Mouse (Mus musculus) kidney, adult 2 months (tissue): ENCODE results near the gene Mdga2. TPM values are rescaled to one million over a fixed set of nuclear protein-coding genes. Genes with fewer than 3 reads are reported as not detected.

Source experiments
- DNase-seq: peaks from one replicate; pipeline ENCODE4 v3.0.0; 2021
- H3K27ac ChIP-seq: fragments of 200-500 bp; 2 replicates; pipeline ENCODE4 v1.5.1; 2012; ENCODE audit warnings: low read depth, low read length, control low read depth, inconsistent platforms; ENCODE audit not compliant: insufficient read depth
- H3K27me3 ChIP-seq: fragments of 200-500 bp; replicated peaks from 2 replicates; pipeline ENCODE4 v1.6.1; 2012; ENCODE audit warnings: mild to moderate bottlenecking, moderate library complexity, low read length, inconsistent platforms; ENCODE audit not compliant: control insufficient read depth, insufficient read depth
- H3K36me3 ChIP-seq: fragments of 200-500 bp; 2 replicates; pipeline ENCODE4 v1.6.1; 2012; ENCODE audit warnings: mild to moderate bottlenecking, moderate library complexity, low read length, inconsistent platforms; ENCODE audit not compliant: control insufficient read depth, insufficient read depth
- H3K4me1 ChIP-seq: fragments of 200-500 bp; 2 replicates; pipeline ENCODE4 v1.6.1; 2011; ENCODE audit warnings: low read length; ENCODE audit not compliant: control insufficient read depth, insufficient read depth
- H3K4me3 ChIP-seq: fragments of 200-500 bp; 2 replicates; pipeline ENCODE4 v1.5.1; 2011; ENCODE audit warnings: mild to moderate bottlenecking, low read depth, low read length, control low read depth; ENCODE audit not compliant: insufficient read depth
- CTCF ChIP-seq: fragments of 200-500 bp; conservative IDR thresholded peaks from 2 replicates; pipeline ENCODE4 v1.5.1; 2011; ENCODE audit warnings: low read depth, mild to moderate bottlenecking, control low read depth, low read length, moderate library complexity, mixed read lengths; ENCODE audit not compliant: insufficient read depth, insufficient read length
- POLR2A ChIP-seq: fragments of 200-500 bp; IDR thresholded peaks from one replicate; pipeline ENCODE4 v1.6.1; 2011; ENCODE audit warnings: low read depth, low read length, control low read depth
- WGBS: fragments of 180-500 bp; shearing (Covaris S2); methylation state at CpG from one replicate; pipeline ENCODE4 v1.1.7; 2018; 5-methylcytosine and 5-hydroxymethylcytosine counted together
- polyA plus RNA-seq: library from polyadenylated mRNA; depleted of rRNA; stranded (reverse); fragments of >200 nt; gene quantifications from 2 replicates; pipeline ENCODE4 v1.2.3, GENCODE M21; 2012

The Mdga2 gene
- polyA plus RNA-seq, 1 experiment: 0.17 TPM

DNA sequence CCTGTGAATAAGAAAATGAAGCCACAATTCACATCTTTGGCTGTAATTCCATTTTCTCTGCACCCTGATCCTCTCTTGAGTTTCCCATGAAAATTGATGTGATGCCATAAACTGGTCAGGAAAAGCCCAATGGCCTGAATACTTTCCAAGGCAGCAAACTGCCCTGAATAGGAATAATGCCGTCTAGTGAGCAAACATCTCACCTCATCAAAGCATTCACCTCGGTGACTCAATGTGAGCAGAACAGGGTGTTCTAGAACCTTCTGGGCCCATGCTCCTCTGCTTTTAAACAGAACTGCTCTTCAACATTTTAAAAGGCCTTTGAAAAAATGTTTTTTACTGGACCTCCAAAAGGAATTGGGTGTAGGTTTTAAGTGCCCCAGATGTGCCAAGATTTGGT is 9.5 kb downstream of the Mdga2 start:
- WGBS: 55% methylated on average over 2 of the region's 2 CpGs

DNA sequence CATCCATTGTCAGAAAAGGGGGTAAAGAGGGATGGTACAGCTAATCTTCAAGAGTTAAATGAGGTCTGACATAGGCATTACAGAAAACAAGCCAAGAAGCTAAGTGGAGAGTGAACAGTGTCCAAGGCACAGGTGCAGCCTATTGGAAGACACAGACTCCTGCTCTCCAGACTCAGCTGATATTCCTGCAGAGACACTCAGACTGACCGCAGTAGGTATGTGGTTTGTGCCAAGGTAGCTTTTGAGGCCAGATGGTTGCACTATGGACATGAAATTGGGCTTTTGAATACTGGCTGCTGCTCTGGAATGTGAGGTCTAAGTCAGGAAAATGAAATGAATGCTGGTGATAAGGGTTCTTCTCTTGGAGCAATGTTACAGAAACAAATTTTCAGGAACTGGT is 44.2 kb downstream of the Mdga2 start:
- no peak overlapping the region for H3K27ac ChIP-seq
- H3K36me3 ChIP-seq: no peaks in the 10 kb centered on the region
- 93% methylated on average over 1 of the region's 1 CpGs for WGBS
- no peak for TF ChIP-seq CTCF
- no peak for TF ChIP-seq POLR2A
- no peaks in the 10 kb centered on the region for H3K4me1 ChIP-seq
- H3K4me3 ChIP-seq: no peak overlapping the region
- no peaks in the 10 kb centered on the region for H3K27me3 ChIP-seq
- no peak for DNase-seq

More for the DNA sequence above, 9.5 kb downstream of the Mdga2 start:
- TF ChIP-seq CTCF: no peak
- TF ChIP-seq POLR2A: no peak
- no peak for DNase-seq
- H3K4me1 ChIP-seq: no peaks in the 10 kb centered on the region
- H3K27me3 ChIP-seq: no peaks in the 10 kb centered on the region
- no peak overlapping the region for H3K4me3 ChIP-seq
- H3K27ac ChIP-seq: no peak overlapping the region
- H3K36me3 ChIP-seq: no peaks in the 10 kb centered on the region

DNA sequence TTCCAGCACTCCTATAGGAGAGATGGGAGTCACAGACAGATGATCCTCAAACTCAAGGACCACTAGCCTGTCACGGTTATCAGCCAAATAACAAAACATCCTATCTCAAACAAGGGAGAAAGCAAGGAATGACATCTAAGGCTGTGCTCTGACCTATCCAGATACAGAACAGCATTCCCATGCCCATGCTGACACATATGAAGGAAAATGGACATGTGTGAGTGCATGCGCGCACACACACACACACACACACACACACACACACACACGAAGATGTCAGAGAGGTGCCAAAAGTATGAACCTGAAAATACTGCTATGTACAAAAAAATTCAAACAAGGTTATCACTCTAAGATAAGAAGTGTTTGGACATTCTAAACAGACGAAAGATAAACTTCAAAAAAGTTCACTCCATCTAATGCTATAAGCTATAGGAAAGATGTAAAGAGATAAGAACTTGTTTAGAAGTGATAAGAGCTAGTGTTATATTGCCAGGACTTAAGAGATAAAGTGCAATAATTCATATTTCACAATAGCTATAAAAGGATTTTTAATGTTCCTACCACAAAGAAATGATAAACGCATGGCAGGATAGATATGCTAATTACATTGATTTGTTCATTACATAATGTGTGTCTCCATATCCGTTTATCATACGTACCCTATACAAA is 65.6 kb downstream of the Mdga2 start:
- no peaks in the 10 kb centered on the region for H3K4me1 ChIP-seq
- no peak for DNase-seq
- no peak overlapping the region for H3K27ac ChIP-seq
- TF ChIP-seq CTCF (no peak), POLR2A (no peak)
- 86% methylated on average over 8 of the region's 8 CpGs for WGBS
- H3K4me3 ChIP-seq: no peak overlapping the region
- H3K27me3 ChIP-seq: no peaks in the 10 kb centered on the region
- no peaks in the 10 kb centered on the region for H3K36me3 ChIP-seq

DNA sequence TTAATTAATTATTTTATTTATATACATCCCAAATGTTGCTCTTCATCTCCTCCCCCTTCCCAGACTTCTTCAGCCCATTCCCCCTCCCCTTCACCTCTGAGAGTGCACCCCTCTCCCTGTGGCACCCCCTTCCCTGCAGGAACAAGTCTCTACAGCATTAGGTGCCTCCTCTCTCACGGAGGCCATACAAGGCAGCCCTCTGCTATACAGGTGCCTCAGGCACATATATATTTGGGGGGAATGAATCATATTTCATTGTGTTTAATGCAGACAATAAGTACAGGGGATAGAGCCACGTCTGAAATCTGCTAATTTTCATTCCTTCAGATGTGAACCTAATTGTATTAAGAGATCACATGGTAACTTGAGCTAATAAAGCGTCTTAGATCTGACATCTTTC is 69.3 kb downstream of the Mdga2 start:
- Histone ChIP-seq H3K27ac (no peak overlapping the region), H3K36me3 (no peaks in the 10 kb centered on the region), H3K4me3 (no peak overlapping the region), H3K27me3 (no peaks in the 10 kb centered on the region), H3K4me1 (no peaks in the 10 kb centered on the region)
- WGBS: 55% methylated on average over 3 of the region's 3 CpGs
- no peak for DNase-seq
- TF ChIP-seq CTCF (no peak), POLR2A (no peak)

DNA sequence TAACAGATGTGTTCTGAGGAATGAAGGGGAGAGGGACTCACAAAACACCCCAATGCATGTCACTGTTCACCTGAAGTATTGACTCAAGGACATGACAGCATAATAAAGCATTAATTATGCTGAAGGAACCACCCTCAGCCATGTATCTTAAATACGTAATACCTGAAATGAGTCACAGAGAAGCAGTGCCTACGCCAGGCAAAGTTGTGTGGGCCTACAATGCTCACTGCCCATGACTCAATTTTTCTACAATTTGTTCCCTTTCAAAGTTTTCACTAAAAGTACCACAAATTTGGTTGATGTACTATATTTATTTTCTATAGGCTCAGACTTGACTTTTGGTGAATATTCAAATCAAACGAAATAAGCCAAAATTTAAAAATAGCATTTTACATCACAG is 80.7 kb downstream of the Mdga2 start:
- Histone ChIP-seq H3K4me1 (no peaks in the 10 kb centered on the region), H3K36me3 (no peaks in the 10 kb centered on the region), H3K27ac (no peak overlapping the region), H3K4me3 (no peak overlapping the region), H3K27me3 (no peaks in the 10 kb centered on the region)
- no peak for DNase-seq
- WGBS: 88% methylated on average over 3 of the region's 3 CpGs
- TF ChIP-seq CTCF (no peak), POLR2A (no peak)

DNA sequence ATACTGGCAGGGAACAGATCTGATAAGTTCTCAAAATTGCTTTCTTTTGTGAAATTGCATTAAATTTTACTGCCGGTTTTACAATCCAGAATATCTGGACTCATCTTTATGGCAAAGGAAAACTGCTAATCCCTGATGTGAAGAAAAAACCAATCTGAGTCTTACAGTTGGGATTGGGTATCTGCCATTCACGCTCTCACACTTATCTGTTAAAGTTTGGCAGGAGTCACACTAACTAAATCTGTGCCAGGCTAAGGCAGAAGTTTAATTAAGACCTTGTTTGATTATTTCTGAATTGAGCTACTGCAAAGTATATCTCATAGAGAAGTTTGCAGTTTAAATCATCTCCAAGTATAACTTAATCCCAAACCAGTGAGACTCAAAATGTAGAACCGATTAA is 82.2 kb downstream of the Mdga2 start:
- WGBS: 82% methylated on average over 3 of the region's 3 CpGs
- Histone ChIP-seq H3K27ac (no peak overlapping the region), H3K27me3 (no peaks in the 10 kb centered on the region), H3K4me1 (no peaks in the 10 kb centered on the region), H3K4me3 (no peak overlapping the region), H3K36me3 (no peaks in the 10 kb centered on the region)
- TF ChIP-seq CTCF: no peak
- TF ChIP-seq POLR2A: no peak
- no peak for DNase-seq

DNA sequence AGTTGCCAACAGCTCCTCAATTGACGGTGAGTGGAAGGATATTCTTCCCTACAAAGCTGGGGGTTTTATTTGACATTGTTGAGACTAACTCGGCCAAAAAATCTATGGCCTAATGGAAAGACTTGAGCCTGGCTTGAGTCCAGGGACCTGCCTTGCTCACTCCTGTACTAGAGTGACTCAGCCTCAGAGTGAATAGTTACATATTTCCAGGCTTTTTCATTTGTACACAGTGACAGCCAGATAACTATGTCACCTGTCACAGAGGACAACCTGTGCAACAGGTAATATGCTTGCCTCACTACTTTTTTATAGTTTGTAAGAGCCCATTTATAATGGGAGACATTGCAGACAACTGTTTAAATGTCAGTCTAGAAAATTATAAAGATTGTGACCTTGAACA is 94.9 kb downstream of the Mdga2 start:
- Histone ChIP-seq H3K36me3 (no peaks in the 10 kb centered on the region), H3K4me3 (no peak overlapping the region), H3K27ac (no peak overlapping the region), H3K4me1 (no peaks in the 10 kb centered on the region), H3K27me3 (no peaks in the 10 kb centered on the region)
- TF ChIP-seq CTCF (no peak), POLR2A (no peak)
- DNase-seq: no peak
- WGBS: 72% methylated on average over 2 of the region's 2 CpGs

DNA sequence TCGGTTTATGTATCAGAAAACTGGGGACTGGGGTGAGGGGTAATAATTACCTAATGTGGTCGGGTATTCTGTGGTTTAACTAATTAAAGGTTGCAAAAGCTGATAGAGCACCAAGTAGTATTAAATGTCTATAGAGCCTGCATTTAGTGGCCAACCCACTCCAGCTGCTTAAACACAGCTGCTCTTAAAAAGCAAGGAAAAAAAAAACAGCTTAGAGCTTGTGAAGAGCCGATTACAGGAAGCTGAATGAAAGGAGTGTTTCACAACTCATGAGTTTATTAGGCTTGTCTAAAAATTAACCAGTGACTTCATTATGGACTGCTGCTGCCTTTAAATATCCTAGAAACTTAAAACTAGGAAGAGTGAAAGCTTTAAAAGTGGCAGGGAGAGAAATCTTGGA is 98.5 kb downstream of the Mdga2 start:
- DNase-seq: no peak
- Histone ChIP-seq H3K4me3 (no peak overlapping the region), H3K27ac (no peak overlapping the region), H3K27me3 (no peaks in the 10 kb centered on the region), H3K36me3 (no peaks in the 10 kb centered on the region), H3K4me1 (no peaks in the 10 kb centered on the region)
- WGBS: 24% methylated on average over 3 of the region's 3 CpGs
- TF ChIP-seq CTCF (no peak), POLR2A (no peak)
